Mouse (Mus musculus): ENCODE data around the gene Setd7.

GRCm38 (mm10) chr3:51499876-51500275, 60.8 kb downstream of the Setd7 start:
- TF ChIP-seq CTCF (IDR thresholded peaks at IDR 0.05; ENCODE audit: low read depth), result no peak
- TF ChIP-seq EP300 (IDR thresholded peaks at IDR 0.05; ENCODE audit: low read depth), result no peak

Data from liver, postnatal 0 days (tissue).